Mouse (Mus musculus): ENCODE measurements around the gene Gfi1.

Gfi1 gene

DNA sequence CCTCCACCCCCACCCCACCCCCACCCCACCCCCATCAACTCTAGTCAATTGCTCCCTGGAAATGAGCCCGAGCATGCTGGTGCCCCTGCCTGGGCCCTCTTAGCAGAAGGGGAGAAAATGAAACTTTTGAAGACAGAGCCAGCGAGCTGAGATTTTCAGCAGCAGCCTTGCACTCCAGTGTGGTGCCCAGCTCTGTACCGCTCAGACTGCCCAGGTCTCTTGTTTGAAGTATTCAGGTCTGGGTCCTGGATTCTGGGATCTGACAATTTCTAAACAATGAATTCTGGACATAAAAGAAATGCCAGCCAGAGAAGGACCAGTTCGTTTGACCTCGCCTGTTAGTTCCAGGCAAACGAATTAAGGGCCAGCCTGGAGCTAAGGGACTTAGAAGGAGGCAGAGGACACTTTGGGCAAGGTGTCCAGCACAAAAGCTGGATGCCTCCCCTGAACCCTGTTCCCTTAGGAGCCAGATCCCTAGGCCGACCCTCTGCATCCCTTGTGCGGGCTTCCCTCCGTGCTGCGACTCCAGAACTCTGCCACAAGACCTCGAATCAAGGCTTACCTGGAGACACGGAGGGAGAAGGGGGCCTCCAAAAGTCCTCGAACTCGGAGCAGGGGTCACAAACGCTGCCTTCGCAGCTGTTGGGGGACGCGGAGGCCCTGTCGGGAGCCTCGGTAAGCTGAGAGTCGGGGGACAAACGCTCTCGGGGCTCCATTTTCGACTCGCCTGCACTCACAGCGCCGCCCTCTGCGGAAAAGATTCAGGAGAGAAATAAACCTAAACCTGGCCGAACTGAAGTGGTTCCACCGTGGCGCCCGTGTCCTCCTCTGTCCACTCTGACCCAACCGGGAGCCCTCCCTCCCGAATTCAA is 2.9 kb downstream of the Gfi1 start:
- peak; percentile 35 for DNase-seq (ENCODE audit: low spot score)

DNA sequence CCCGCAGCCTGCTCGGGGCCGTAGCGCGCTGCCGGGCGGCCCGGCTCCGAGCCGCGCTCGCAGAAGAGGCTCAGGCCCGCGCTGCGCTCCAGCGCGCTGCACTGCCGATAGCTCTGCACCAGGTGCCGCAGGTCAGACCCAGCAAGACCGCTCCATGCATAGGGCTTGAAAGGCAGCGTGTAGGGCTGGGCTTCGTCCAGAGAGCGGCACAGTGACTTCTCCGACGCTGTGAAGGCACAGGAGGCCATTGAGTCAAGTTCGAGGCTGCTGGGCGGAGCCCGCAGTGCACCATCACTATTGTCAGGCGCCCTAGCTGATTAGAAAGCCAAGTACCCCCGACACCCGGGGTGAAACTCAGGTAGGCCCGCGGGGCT is 4.2 kb downstream of the Gfi1 start:
- DNase-seq (ENCODE audit: low spot score) = peak; percentile 19

DNA sequence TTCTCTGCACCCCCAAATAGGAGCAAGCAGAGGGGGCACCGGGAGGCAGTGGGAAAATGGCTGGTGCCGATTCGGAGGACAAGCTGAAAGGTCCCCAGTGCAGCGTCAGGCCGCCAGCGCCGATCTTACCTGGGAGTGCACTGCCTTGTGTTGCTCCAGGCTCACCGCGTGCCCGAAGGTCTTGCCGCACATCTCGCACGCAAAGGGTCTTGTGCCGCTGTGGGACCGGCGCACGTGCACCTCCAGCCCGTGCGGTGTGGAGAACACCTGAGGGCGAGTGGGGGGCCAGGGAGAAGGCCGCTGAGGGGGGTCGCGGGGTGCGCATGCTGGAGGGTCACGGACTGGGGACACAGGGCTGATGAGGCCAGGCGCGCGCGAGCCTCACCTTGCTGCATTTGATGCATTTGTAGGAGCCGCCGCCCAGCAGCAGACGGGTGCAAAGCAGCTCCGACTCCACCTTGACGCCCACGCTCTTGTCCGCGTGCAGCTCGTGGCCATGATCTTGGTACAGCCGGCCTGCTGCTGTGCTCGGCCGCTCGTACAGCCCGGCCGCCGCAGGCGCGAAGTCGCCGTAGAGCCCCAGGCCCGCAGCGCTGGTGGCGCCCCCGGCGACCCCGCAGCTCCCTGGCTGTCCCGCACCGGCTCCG is 4.7 kb downstream of the Gfi1 start:
- DNase-seq (ENCODE audit: low spot score) = no peak

DNA sequence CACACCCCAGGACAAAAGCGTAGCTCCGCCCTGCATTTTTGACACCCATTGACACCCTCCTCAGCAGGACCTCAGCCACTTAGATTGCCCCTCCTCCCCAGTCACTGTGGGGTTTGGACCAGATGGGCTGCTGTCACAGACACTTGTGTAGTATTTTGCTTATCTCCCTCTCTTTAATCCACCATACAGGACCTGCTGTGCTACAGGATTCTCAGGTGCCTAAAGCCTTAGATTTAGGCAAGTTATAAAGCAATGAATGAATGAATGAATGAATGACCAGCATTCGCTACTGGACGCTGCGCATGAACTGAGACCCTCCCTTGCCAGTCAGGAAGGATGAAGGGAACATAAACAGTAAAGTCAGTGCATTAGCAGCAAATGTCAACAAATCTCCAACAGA is 5.3 kb downstream of the Gfi1 start:
- DNase-seq (ENCODE audit: low spot score) = no peak

DNA sequence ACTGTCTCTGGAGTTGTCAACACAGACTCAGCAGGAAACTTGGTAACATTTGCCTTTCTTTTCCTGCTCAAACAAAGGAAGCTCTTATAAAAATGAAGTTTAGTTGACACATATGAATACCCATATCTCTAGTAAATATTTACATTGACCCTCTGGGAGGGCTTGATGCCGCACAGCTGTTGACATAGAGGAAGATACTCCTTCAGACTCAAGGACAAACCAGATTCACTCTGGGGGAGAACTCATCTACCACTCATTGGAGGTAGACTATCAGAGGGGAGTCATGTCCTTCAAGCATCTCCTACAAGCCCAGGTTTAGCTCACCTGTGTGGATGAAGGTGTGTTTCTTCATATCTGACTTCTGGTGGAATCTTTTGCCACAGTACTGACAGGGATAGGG is 6.0 kb downstream of the Gfi1 start:
- no peak for DNase-seq (ENCODE audit: low spot score)

DNA sequence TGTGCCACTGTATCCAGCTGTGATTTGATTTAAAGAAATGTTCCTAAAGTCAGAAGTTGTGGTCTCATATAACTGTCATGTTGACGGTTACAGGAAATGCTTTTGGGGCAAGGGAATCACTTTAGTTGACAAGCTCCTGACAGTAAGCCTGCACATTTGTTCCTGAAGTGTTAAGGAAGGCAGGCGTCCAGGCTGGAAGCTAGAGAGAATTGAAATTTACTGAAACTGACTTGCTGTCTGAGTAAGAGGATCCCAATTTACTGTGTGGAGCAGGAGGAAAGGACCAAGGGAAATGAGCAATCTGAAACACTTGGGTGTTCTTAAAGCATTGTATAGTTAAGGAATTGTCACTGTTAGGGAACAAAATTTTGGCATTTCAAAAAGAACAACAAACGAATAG is 6.6 kb downstream of the Gfi1 start:
- no peak for DNase-seq (ENCODE audit: low spot score)

DNA sequence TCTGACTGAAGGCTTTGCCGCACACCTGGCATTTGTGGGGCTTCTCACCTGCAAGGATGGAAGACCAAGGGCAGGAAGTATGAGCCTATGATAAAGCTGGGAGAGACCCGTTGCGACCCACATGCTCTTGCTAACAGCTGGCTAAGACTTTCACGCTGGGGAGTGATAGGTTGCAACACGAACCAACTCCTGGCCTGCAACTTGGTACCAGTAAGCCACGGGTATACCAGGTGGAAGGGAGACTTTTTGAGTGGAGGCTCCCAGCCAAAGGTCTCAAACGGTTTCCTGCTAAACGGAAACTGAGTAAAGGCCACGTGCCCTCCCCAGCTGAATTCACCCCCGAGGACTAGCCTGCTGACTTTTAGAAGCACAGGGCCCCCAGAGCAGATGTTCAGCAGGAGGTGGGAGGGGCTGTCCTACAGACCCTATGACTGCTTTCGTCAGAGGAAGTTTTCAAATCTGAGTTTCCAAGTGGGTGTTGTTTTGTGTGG is 7.9 kb downstream of the Gfi1 start:
- DNase-seq (ENCODE audit: low spot score) = no peak

DNA sequence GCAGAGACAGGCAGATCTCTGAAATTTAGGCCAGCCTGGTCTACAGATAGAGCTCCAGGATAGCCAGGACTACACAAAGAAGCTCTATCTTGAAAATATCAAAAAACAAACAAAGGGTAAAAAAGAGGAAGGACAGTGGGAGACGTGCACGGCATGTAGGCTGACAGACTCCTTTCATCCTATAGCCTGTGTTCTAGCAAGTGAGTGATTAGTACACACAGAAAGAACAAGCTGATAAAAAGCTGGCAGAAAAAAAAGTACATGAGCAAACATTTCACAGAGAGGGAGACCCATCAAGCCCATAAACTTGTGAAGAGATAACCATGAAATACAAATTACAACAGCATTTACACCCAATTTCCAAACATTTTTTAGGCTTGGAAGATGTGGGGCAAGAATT is 14.1 kb downstream of the Gfi1 start:
- DNase-seq (ENCODE audit: low spot score) = no peak

DNA sequence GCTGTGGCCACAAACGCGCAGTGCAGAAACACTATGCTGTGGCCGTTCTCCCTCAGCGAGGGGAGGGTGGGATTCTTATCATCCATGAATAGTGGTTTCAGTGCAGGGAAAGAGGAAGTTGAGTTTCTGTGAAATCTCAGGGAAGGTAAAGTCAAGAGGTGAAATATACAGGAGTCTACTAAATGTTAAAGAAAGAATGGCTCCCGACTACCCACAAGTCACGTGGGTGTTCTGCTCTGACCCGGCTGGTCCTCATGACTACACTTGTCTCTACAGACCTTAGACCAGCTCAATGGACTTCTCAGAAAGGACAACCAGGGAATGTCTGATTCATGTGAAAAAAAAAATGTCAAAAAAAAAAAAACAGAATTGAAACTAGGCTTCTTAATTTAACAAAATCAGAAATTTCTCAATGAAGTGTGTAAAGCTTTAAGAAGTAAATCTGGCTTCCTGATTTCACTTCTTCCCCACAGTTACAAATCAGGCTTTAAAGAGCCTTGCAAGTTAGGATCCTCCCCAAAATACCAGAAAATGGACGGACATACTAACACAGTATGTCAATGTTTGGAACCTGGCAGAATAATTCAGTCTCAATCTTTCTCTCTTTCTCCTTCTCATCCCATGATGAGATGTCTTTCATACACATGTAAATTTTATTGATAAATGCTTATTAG is 17.6 kb downstream of the Gfi1 start:
- no peak for DNase-seq (ENCODE audit: low spot score)

DNA sequence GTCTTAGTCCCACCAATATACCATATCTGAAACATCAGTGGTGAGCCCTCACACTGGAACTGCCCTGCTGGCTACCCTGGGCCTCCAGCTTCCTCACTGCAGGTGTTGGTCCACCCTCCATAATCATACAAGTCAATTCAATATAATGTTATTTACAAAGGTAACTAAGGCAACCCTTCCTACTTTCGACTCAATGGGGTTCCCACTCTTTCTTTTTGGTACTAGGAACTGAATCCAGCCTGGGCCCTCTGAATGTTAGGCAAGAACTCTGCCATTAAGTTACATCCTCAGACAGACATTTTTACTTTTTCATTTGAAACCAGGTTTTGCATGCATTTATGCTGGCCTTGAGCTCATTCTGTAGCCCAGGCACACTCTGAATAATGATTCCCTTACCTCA is 19.6 kb downstream of the Gfi1 start:
- no peak for DNase-seq (ENCODE audit: low spot score)

DNA sequence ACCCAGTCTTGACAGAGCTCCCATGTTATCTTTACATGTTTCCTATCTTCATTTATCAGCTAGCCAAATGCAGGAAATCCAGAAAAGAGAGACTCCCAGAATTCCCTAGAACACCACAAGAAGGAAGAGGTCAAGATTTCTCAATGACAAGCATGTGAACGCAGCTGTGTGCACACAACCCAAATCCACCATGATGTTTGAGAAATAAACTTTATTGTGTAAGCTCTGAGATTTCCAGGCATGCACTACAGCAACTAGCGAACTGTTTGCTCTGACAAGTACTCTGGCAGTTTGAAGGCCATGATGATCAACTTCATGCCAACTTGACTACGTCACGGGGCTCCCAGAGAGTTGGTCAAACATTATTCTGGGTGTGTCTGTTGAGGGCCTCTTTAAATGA is 20.1 kb downstream of the Gfi1 start:
- no peak for DNase-seq (ENCODE audit: low spot score)

DNA sequence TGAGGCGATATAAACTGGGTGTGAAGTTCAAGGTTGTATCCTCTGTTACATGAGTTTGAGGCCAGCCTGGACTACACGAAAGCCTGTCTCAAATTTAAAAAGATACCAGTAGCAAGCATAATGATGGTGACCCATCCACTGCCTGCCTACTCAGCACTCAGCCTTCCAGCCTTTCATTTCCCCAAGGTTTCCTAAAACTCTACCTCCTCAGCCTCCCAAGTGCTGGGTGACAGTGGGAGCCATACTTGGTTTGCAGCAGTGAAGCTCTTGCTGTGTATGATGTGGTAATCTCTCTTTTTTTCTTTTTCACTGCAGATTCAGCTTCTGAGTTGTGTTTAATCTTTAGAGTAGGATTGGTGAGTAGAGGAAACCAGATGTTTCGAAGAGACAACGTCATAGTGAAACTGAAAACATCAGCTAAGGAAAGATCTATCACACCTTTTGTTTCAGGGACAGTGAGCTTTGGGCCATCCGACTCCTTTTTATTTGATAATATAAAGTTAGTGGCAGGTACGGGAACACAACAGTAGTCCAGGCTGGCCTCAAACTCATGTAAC is 22.6 kb downstream of the Gfi1 start:
- no peak for DNase-seq (ENCODE audit: low spot score)

DNA sequence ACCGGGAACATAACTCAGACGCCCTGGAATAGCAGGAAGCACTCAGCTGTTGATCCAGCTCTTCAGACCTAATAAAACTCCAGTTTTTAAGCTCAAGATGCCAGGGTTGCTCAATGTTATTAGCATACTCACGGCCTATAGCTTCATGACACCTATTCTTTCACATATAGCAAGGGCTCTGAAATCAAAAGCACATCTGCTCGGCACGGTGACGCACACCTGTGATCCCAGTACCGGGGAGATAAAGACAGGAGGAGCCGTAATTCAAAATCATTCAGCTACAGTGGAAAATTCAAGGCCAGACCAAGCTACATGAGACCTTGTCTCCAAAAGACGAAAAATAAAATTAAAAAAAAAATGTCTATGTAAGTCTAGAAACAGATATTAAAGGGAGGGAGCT is 24.2 kb downstream of the Gfi1 start:
- no peak for DNase-seq (ENCODE audit: low spot score)

DNA sequence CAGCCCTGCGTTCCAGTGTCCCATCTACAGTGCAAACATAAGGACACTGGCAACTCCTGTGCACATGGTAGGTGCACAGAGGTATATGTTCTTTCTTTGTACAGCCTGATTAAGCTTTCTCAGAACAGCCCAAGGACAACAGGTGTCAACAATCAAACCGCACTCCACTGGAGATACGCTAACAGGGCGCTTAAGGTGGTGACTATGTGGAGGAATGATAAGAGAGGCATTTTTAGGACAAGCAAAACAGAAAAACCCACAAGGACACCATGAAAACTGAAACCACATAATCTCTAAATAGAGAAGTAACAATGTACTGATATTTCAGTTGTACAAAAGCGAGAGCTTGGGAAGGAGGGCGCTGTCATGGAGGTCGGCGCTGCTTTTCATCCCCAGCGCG is 25.0 kb downstream of the Gfi1 start:
- no peak for DNase-seq (ENCODE audit: low spot score)

DNA sequence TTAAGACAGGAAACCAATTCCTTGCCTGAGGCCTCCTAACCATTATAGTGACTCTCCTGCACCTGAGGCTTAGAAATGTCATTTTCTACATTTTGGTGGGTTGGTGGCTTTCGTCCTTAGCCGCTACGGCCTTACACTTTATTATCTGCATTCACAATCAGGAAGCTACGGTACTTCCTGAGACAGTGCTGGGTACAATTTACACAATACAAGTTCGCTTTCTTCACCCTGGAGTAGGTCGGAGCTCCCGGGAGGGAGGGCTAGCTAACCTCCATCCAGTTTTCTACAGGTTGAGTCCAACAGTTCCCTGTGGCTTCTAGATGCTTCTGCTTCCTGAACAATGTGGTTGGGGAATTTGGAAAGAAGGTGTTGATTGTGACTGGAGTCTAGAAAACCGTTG is 26.9 kb downstream of the Gfi1 start:
- no peak for DNase-seq (ENCODE audit: low spot score)

DNA sequence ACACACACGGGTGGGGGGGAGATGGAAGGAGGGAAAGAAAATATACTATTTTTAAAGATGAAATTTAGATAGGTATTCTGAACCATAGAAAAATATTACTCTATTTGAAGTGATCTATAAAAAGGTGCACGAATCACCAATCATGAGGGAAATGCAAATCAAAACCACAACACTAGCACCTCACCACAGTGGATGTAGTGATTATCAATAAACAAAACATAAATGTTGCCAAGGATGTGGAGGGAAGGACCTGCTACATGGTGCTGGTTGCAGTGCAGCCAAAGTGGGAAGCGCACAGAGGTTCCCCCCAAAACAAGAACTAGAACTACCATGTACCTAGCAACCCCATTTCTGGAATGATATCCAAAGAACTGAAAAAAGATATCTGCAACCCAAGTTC is 30.8 kb downstream of the Gfi1 start:
- DNase-seq (ENCODE audit: low spot score) = no peak

DNA sequence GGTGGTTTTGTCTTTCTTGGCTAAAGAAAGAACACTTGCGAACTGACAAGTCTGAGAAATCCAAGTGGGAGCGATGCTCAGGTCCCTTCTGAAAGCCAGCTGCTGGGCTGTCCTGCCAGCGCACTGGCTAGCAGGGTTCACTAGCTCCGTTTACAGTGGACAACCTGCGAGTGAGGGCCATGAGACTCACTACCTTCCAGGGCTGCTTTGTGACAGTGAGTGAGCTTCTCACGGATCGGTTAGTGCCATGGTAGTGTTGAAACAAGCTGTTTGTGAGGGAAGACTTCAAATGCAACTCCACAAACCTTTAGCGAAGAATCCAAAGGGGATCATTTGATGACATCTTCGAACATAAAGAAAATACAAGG is 37.4 kb downstream of the Gfi1 start:
- DNase-seq (ENCODE audit: low spot score) = no peak

DNA sequence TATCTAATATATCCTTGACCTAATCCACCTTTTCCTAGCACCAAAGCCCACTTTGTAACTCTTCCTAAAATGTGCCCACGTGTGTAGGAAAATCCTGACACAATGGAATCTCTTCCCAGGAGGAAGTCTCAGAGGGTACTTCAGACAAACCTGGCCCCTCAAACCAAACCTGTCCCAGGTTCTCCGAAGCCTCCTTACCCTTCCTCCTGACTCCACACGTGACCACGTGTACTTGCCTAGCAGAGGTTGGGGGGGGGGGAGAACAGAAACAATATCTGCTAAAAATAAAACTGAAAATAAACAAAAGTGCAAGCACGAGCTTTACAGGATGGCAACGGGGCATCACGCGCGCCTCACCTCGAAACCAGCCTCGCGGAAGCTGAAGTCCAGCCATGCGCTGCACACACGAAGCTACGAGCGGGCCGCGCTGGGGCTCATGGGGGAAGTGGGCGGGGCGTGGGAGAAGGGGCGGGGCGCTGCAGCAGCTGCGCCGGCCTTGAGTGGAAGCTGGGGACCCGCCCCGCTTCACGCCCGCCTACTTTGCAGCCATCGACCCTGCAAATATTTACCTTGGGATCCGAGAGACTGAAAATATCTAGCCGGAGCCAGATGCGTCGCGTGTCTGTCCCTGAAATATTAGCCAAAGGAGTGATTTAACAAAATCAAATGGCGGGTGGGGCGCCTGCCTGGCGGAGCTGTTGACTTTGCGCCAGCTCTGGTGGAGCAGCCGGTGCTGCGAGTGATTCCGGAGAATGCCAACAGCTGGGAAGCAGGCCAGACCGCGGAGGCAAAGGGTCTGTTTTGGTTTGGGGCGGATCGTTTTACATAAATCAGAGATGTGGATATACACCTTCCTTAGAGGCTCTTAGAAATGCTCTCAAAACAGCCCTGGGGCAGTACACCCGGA is 38.0 kb downstream of the Gfi1 start:
- DNase-seq (ENCODE audit: low spot score) = peak; percentile 70

DNA sequence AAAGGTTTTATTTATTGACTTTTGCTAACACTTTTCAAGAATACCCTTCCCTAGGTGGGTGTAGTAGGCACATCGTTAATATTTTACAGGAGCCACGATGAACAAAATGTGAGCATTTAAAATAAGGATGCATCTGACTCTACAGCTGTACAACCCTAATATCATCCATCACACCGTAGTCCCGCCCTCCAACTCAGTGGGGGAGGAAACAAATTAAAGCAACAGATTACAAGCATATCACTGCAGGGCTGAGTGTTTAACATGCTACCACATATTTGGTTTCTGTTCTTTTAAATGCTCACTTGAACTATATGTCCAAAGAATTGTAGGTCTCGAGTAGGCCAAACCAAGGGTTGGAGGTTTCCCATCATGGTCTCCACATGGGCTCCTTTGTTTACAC is 38.7 kb downstream of the Gfi1 start:
- no peak for DNase-seq (ENCODE audit: low spot score)

DNA sequence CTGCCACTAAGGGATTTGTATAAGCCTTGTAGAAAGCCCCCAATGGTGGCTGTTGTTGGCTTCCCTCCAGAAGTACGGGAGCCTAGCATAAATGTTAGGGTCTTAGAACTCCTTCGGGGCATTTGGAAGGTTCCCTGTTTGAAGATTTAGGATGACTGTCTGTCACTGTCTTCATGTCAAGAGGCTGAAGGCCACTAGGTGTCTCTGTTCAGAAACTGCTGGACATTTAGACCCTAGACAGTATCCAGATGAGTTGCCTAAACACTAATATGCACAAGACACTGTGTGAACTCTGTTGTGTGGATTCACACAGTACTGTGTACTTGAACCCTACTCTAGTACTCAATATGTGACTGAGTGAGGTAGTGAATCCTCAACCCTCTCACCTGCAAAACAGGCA is 41.5 kb downstream of the Gfi1 start:
- DNase-seq (ENCODE audit: low spot score) = no peak

DNA sequence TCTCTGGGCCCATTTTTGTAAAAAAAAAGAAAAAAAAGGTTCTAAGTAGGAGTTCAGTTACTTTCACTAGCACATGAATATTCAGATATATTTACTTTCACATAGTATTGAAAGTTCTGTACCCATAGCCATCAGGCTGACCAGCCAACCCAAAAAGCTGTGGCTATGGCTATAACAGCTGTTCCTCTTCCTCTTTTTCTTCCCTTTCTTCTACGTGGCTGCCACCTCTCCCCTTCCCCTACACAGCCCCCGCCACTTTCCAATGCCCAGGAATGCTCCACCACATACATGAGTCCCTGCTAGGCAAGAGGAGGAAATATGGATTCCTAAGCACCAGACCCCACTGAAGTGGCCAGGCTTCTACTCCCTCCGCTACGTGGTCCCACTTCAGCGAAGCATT is 44.5 kb downstream of the Gfi1 start:
- DNase-seq (ENCODE audit: low spot score) = no peak

DNA sequence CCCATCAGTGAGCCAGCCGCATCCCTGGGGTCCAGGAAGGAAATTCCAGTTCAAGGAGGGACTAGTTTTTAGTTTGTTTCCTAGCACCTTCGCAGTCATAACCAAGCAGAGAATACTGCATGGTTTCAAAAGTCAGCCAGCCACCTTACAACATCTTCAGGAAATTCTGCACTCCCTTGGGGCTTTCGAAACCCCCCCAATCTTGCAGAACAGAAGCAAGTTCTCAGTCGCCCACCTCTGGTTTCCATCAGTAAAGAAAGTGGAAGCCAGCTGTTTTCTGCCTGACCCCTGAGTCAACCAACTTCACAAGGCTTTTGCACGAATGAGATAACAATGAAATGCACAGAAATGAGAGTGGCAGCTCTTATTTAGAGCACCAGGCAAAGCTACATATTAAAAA is 47.4 kb downstream of the Gfi1 start:
- no peak for DNase-seq (ENCODE audit: low spot score)

All from ovary, postnatal 36 days (tissue).